Mouse (Mus musculus): ENCODE results near the gene Elp1. TPM values are rescaled to one million over a fixed set of nuclear protein-coding genes. Genes with fewer than 3 reads are reported as not detected.

Gene Elp1
- total RNA-seq, 1 experiment: 75.7 TPM

GRCm38 (mm10) chr4:56721469-56721868 lies 80.7 kb downstream of the Elp1 start:
- no peaks in the 10 kb centered on the region for H3K9me3 ChIP-seq (ENCODE audit: control insufficient read depth, insufficient read depth, low read depth, low read length)
- TF ChIP-seq ZC3H11A (IDR thresholded peaks at IDR 0.05; ENCODE audit: borderline replicate concordance, low read depth, low read length): 0 out of 2 replicates have a peak, but pooled peaks have one; percentile 44
- TF ChIP-seq CHD2 (IDR thresholded peaks at IDR 0.05; ENCODE audit: low read depth, low read length): no peak
- no peak for TF ChIP-seq MAFK (IDR thresholded peaks at IDR 0.05; ENCODE audit: insufficient read depth, low read depth, low read length)
- no peak for TF ChIP-seq ZNF384 (IDR thresholded peaks at IDR 0.05; ENCODE audit: low read depth, low read length)
- TF ChIP-seq HCFC1 (IDR thresholded peaks at IDR 0.05; ENCODE audit: borderline replicate concordance, insufficient read depth, low read length): no peak
- DNase-seq (ENCODE audit: low read depth, low spot score): no peak
- H3K4me3 ChIP-seq (ENCODE audit: insufficient read depth in 1 of 2, low read depth in 1 of 2, low read length in 2 of 2, poor library complexity in 1 of 2, severe bottlenecking in 1 of 2): no peak overlapping the region
- no peak overlapping the region for H3K9ac ChIP-seq (ENCODE audit: insufficient read depth, low read depth, low read length, poor library complexity, severe bottlenecking)
- peaks cover 0 to 2% of the 10 kb centered on the region in 2 experiments; a peak in 1 of 4 replicates for H3K4me1 ChIP-seq (ENCODE audit: control insufficient read depth in 2 of 2, insufficient read depth in 2 of 2, low read length in 2 of 2, poor library complexity in 1 of 2)
- H3K36me3 ChIP-seq (ENCODE audit: control insufficient read depth, insufficient read depth, low read length, poor library complexity, severe bottlenecking): no peaks in the 10 kb centered on the region
- in situ Hi-C loops (cut with MboI; ENCODE audit: low sequenced_read_pairs in 2 of 2, unreplicated experiment in 2 of 2): no loop called here
- H3K27ac ChIP-seq (ENCODE audit: insufficient read depth, low read depth, low read length, poor library complexity, severe bottlenecking): no peak overlapping the region

GRCm38 (mm10) chr4:56720403-56720802 lies 81.7 kb downstream of the Elp1 start:
- no peak for DNase-seq (ENCODE audit: low read depth, low spot score)
- TF ChIP-seq CHD2 (IDR thresholded peaks at IDR 0.05; ENCODE audit: low read depth, low read length) (no peak), ZC3H11A (IDR thresholded peaks at IDR 0.05; ENCODE audit: borderline replicate concordance, low read depth, low read length) (no peak), HCFC1 (IDR thresholded peaks at IDR 0.05; ENCODE audit: borderline replicate concordance, insufficient read depth, low read length) (no peak), ZNF384 (IDR thresholded peaks at IDR 0.05; ENCODE audit: low read depth, low read length) (no peak), MAFK (IDR thresholded peaks at IDR 0.05; ENCODE audit: insufficient read depth, low read depth, low read length) (no peak)
- H3K36me3 ChIP-seq (ENCODE audit: control insufficient read depth, insufficient read depth, low read length, poor library complexity, severe bottlenecking): no peaks in the 10 kb centered on the region
- H3K9ac ChIP-seq (ENCODE audit: insufficient read depth, low read depth, low read length, poor library complexity, severe bottlenecking): no peak overlapping the region
- no peak overlapping the region for H3K27ac ChIP-seq (ENCODE audit: insufficient read depth, low read depth, low read length, poor library complexity, severe bottlenecking)
- in situ Hi-C loops (cut with MboI; ENCODE audit: low sequenced_read_pairs in 2 of 2, unreplicated experiment in 2 of 2): no loop called here
- H3K4me1 ChIP-seq (ENCODE audit: control insufficient read depth in 2 of 2, insufficient read depth in 2 of 2, low read length in 2 of 2, poor library complexity in 1 of 2): peaks cover 0 to 6% of the 10 kb centered on the region in 2 experiments; a peak in 2 of 4 replicates
- no peak overlapping the region for H3K4me3 ChIP-seq (ENCODE audit: insufficient read depth in 1 of 2, low read depth in 1 of 2, low read length in 2 of 2, poor library complexity in 1 of 2, severe bottlenecking in 1 of 2)
- H3K9me3 ChIP-seq (ENCODE audit: control insufficient read depth, insufficient read depth, low read depth, low read length): no peaks in the 10 kb centered on the region

- no peak overlapping the region for H3K4me3 ChIP-seq (ENCODE audit: insufficient read depth in 1 of 2, low read depth in 1 of 2, low read length in 2 of 2, poor library complexity in 1 of 2, severe bottlenecking in 1 of 2)
- in situ Hi-C loops (cut with MboI; ENCODE audit: low sequenced_read_pairs in 2 of 2, unreplicated experiment in 2 of 2): no loop called here
- H3K27ac ChIP-seq (ENCODE audit: insufficient read depth, low read depth, low read length, poor library complexity, severe bottlenecking): no peak overlapping the region
These were observed 82.7 kb downstream of the Elp1 start for GRCm38 (mm10) chr4:56719456-56719855.

DNA sequence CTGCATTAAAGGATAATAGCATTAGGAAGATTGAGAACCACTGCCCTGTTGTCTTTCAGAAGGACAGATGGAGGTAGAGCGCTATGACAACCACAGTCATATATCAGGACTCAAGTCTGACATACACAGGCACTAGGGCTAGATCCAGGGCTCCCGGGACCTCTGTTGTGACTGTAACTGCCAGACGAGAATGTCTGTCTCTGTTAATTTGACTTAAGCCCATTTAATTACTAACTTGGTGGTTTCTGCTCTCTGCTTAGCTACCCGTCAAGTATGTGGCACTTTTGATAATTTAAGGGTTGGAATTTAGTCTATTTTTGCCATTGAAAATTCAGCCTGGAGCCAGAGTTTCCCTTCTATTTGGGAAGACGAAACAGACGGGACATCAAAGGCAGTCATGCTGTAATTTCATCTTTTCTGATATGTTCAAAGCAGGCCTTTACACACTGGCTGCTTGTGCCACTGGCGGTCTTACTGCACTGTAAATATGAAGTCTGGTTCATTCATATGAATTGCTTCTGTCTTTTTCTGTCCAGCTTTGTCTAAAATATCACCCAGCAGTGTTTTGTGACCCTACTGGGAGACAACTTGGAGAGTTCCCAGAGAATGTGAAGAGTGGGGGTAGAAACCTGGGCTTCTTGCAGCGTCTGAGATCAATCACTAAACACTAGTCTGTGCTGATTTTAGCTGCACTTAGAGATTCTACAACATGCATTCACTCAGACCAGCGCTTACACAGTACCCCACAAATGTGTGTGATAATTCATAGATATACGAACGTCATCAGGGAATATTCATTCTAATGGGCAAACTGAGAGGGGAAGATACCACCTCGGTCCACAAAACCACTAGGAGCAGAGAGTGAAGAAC lies 83.3 kb downstream of the Elp1 start:
- Histone ChIP-seq H3K36me3 (ENCODE audit: control insufficient read depth, insufficient read depth, low read length, poor library complexity, severe bottlenecking) (no peaks in the 10 kb centered on the region), H3K4me3 (ENCODE audit: insufficient read depth in 1 of 2, low read depth in 1 of 2, low read length in 2 of 2, poor library complexity in 1 of 2, severe bottlenecking in 1 of 2) (no peak overlapping the region), H3K9me3 (ENCODE audit: control insufficient read depth, insufficient read depth, low read depth, low read length) (no peaks in the 10 kb centered on the region), H3K9ac (ENCODE audit: insufficient read depth, low read depth, low read length, poor library complexity, severe bottlenecking) (no peak overlapping the region), H3K27ac (ENCODE audit: insufficient read depth, low read depth, low read length, poor library complexity, severe bottlenecking) (no peak overlapping the region), H3K4me1 (ENCODE audit: control insufficient read depth in 2 of 2, insufficient read depth in 2 of 2, low read length in 2 of 2, poor library complexity in 1 of 2) (peaks cover 0 to 8% of the 10 kb centered on the region in 2 experiments; a peak in 2 of 4 replicates)
- TF ChIP-seq MAFK (IDR thresholded peaks at IDR 0.05; ENCODE audit: insufficient read depth, low read depth, low read length) (no peak), CHD2 (IDR thresholded peaks at IDR 0.05; ENCODE audit: low read depth, low read length) (no peak), ZC3H11A (IDR thresholded peaks at IDR 0.05; ENCODE audit: borderline replicate concordance, low read depth, low read length) (no peak), HCFC1 (IDR thresholded peaks at IDR 0.05; ENCODE audit: borderline replicate concordance, insufficient read depth, low read length) (no peak), ZNF384 (IDR thresholded peaks at IDR 0.05; ENCODE audit: low read depth, low read length) (no peak)
- in situ Hi-C loops (cut with MboI; ENCODE audit: low sequenced_read_pairs in 2 of 2, unreplicated experiment in 2 of 2): no loop called here
- DNase-seq (ENCODE audit: low read depth, low spot score): no peak

More at GRCm38 (mm10) chr4:56719456-56719855, 82.7 kb downstream of the Elp1 start:
- Histone ChIP-seq H3K36me3 (ENCODE audit: control insufficient read depth, insufficient read depth, low read length, poor library complexity, severe bottlenecking) (no peaks in the 10 kb centered on the region), H3K9ac (ENCODE audit: insufficient read depth, low read depth, low read length, poor library complexity, severe bottlenecking) (no peak overlapping the region), H3K4me1 (ENCODE audit: control insufficient read depth in 2 of 2, insufficient read depth in 2 of 2, low read length in 2 of 2, poor library complexity in 1 of 2) (peaks cover 0 to 8% of the 10 kb centered on the region in 2 experiments; a peak in 2 of 4 replicates), H3K9me3 (ENCODE audit: control insufficient read depth, insufficient read depth, low read depth, low read length) (no peaks in the 10 kb centered on the region)
- no peak for TF ChIP-seq CHD2 (IDR thresholded peaks at IDR 0.05; ENCODE audit: low read depth, low read length)
- TF ChIP-seq ZNF384 (IDR thresholded peaks at IDR 0.05; ENCODE audit: low read depth, low read length): no peak
- TF ChIP-seq ZC3H11A (IDR thresholded peaks at IDR 0.05; ENCODE audit: borderline replicate concordance, low read depth, low read length): no peak
- no peak for TF ChIP-seq MAFK (IDR thresholded peaks at IDR 0.05; ENCODE audit: insufficient read depth, low read depth, low read length)
- TF ChIP-seq HCFC1 (IDR thresholded peaks at IDR 0.05; ENCODE audit: borderline replicate concordance, insufficient read depth, low read length): no peak
- DNase-seq (ENCODE audit: low read depth, low spot score): no peak
